Mouse (Mus musculus) G1E (cell line): ENCODE results near the gene Cux1. TPM values are rescaled to one million over a fixed set of nuclear protein-coding genes. Genes with fewer than 3 reads are reported as not detected.

Experiments used
- ATAC-seq: 2 replicates; pipeline ENCODE4 v1.8.0; 2016; ENCODE audit warnings: mild to moderate bottlenecking; ENCODE audit not compliant: insufficient number of reproducible peaks, poor library complexity, low FRiP score, severe bottlenecking; ENCODE audit errors: extremely low read depth
- DNase-seq: peaks from one replicate; pipeline ENCODE4 v3.0.0; 2012; ENCODE audit warnings: low spot score
- H3K27me3 ChIP-seq: 2 replicates; pipeline ENCODE4 v1.6.1; 2012; ENCODE audit warnings: mild to moderate bottlenecking, low read length, inconsistent platforms; ENCODE audit not compliant: insufficient read depth
- H3K36me3 ChIP-seq: replicated peaks from 2 replicates; pipeline ENCODE3; 2012; ENCODE audit warnings: mild to moderate bottlenecking, inconsistent platforms
- H3K4me1 ChIP-seq: 2 replicates; pipeline ENCODE4 v1.6.1; 2012; ENCODE audit warnings: low read depth, low read length, inconsistent platforms, mixed read lengths; ENCODE audit not compliant: insufficient read depth
- H3K4me3 ChIP-seq: 2 replicates; pipeline ENCODE4 v1.5.1; 2012; ENCODE audit warnings: low read depth, mild to moderate bottlenecking, inconsistent platforms, low read length, moderate library complexity, mixed read lengths
- H3K9me3 ChIP-seq: replicated peaks from 2 replicates; pipeline ENCODE4 v1.6.1; 2012; ENCODE audit warnings: inconsistent platforms
- CTCF ChIP-seq: IDR thresholded peaks from 2 replicates; pipeline ENCODE4 v1.5.1; 2012; ENCODE audit warnings: low read depth, low read length, inconsistent platforms, mixed read lengths
- GATA1 ChIP-seq: IDR thresholded peaks from 2 replicates; pipeline ENCODE4 v1.6.1; 2012; ENCODE audit warnings: borderline replicate concordance, low read length, inconsistent platforms, mixed read lengths
- GATA2 ChIP-seq: IDR thresholded peaks from 2 replicates; pipeline ENCODE4 v1.6.1; 2012; ENCODE audit warnings: low read depth, low read length, inconsistent platforms, borderline replicate concordance
- POLR2AphosphoS5 ChIP-seq: IDR thresholded peaks from 2 replicates; pipeline ENCODE4 v1.6.1; 2012; ENCODE audit warnings: low read depth, low read length, inconsistent platforms; ENCODE audit not compliant: insufficient replicate concordance
- TAL1 ChIP-seq: conservative IDR thresholded peaks from 2 replicates; pipeline ENCODE4 v1.6.1; 2012; ENCODE audit warnings: low read depth, low read length, inconsistent platforms, mixed read lengths
- polyA plus RNA-seq: library from polyadenylated mRNA; stranded (reverse); fragments of >175 nt; gene quantifications from 2 replicates; pipeline ENCODE4 v1.2.3, GENCODE M21; 2012
- total RNA-seq, 2 experiments: library from RNA; stranded (forward) in 1 of 2; stranded (reverse) in 1 of 2; fragments of 200-1000 nt in 1 of 2; fragments of >200 nt in 1 of 2; fragmentation: Nextera tagmentation in 1 of 2; gene quantifications; 2 replicates each; pipeline ENCODE4 v1.2.3; 2014 to 2017

Gene Cux1
- total and polyA plus RNA-seq, 3 experiments: 0.03 to 0.11 TPM; not detected in 1

- no peak for ATAC-seq
- Histone ChIP-seq H3K4me1 (no peaks in the 10 kb centered on the region), H3K9me3 (no peaks in the 10 kb centered on the region)
Measured at GRCm38 (mm10) chr5:136467360-136467999, 99.8 kb downstream of the Cux1 start.

GRCm38 (mm10) chr5:136465770-136466406 lies 101.4 kb downstream of the Cux1 start:
- ATAC-seq (no peak), DNase-seq (no peak)

More at GRCm38 (mm10) chr5:136467360-136467999, 99.8 kb downstream of the Cux1 start:
- TF ChIP-seq TAL1 (no peak), GATA2 (no peak), CTCF (no peak), GATA1 (no peak), POLR2AphosphoS5 (no peak)
- Histone ChIP-seq H3K36me3 (no peaks in the 10 kb centered on the region), H3K4me3 (no peak overlapping the region), H3K27me3 (peaks cover 6% of the 10 kb centered on the region; the same call in 1 of the 2 replicates)
- no peak for DNase-seq

GRCm38 (mm10) chr5:136465366-136465765 lies 101.9 kb downstream of the Cux1 start:
- no peaks in the 10 kb centered on the region for H3K9me3 ChIP-seq
- no peaks in the 10 kb centered on the region for H3K4me1 ChIP-seq
- H3K4me3 ChIP-seq: no peak overlapping the region
- no peaks in the 10 kb centered on the region for H3K36me3 ChIP-seq
- no peak for TF ChIP-seq POLR2AphosphoS5
- no peak for TF ChIP-seq GATA1
- TF ChIP-seq TAL1: no peak
- TF ChIP-seq GATA2: no peak
- TF ChIP-seq CTCF: no peak
- DNase-seq (no peak), ATAC-seq (no peak)
- H3K27me3 ChIP-seq: peaks cover 6% of the 10 kb centered on the region; the same call in 1 of the 2 replicates

More at GRCm38 (mm10) chr5:136465770-136466406, 101.4 kb downstream of the Cux1 start:
- no peaks in the 10 kb centered on the region for H3K36me3 ChIP-seq
- H3K4me3 ChIP-seq: no peak overlapping the region
- no peak for TF ChIP-seq TAL1
- no peak for TF ChIP-seq POLR2AphosphoS5
- no peak for TF ChIP-seq CTCF
- no peak for TF ChIP-seq GATA2
- TF ChIP-seq GATA1: no peak
- H3K9me3 ChIP-seq: no peaks in the 10 kb centered on the region
- H3K27me3 ChIP-seq: peaks cover 6% of the 10 kb centered on the region; the same call in 1 of the 2 replicates
- no peaks in the 10 kb centered on the region for H3K4me1 ChIP-seq

GRCm38 (mm10) chr5:136464849-136465248 lies 102.4 kb downstream of the Cux1 start:
- no peak overlapping the region for H3K4me3 ChIP-seq
- H3K27me3 ChIP-seq: peaks cover 6% of the 10 kb centered on the region; the same call in 1 of the 2 replicates
- TF ChIP-seq TAL1 (no peak), CTCF (no peak)
- H3K9me3 ChIP-seq: no peaks in the 10 kb centered on the region
- no peaks in the 10 kb centered on the region for H3K4me1 ChIP-seq
- DNase-seq (no peak), ATAC-seq (no peak)
- no peaks in the 10 kb centered on the region for H3K36me3 ChIP-seq

- ATAC-seq: no peak
- TF ChIP-seq POLR2AphosphoS5: no peak
- no peaks in the 10 kb centered on the region for H3K4me1 ChIP-seq
Measured at GRCm38 (mm10) chr5:136464128-136464527, 103.2 kb downstream of the Cux1 start.

GRCm38 (mm10) chr5:136462613-136463012 lies 104.7 kb downstream of the Cux1 start:
- Histone ChIP-seq H3K9me3 (no peaks in the 10 kb centered on the region), H3K4me1 (no peaks in the 10 kb centered on the region), H3K27me3 (peaks cover 2% of the 10 kb centered on the region; the same call in 1 of the 2 replicates), H3K36me3 (no peaks in the 10 kb centered on the region), H3K4me3 (no peak overlapping the region)
- no peak for ATAC-seq
- TF ChIP-seq GATA2 (no peak), POLR2AphosphoS5 (no peak)
- no peak for DNase-seq

More at GRCm38 (mm10) chr5:136464128-136464527, 103.2 kb downstream of the Cux1 start:
- Histone ChIP-seq H3K27me3 (peaks cover 1% of the 10 kb centered on the region; the same call in 1 of the 2 replicates), H3K36me3 (no peaks in the 10 kb centered on the region), H3K4me3 (no peak overlapping the region), H3K9me3 (no peaks in the 10 kb centered on the region)
- DNase-seq: no peak
